Mouse (Mus musculus): ENCODE measurements around the gene Dhx30. TPM values are rescaled to one million over a fixed set of nuclear protein-coding genes. Genes with fewer than 3 reads are reported as not detected.
A peak's percentile ranks its signal among the peaks of the same experiment; 100 is the strongest.
"Not testable (repeated sequence)": the region's sequence is repeated elsewhere in the genome, so short reads cannot be mapped to it uniquely, and the experiment has no call there.

Gene Dhx30
- polyA plus RNA-seq (2016; fragmentation: Nextera tagmentation; extraction: Ambion mirVana) = 192 and 198 TPM in 2 replicates

DNA sequence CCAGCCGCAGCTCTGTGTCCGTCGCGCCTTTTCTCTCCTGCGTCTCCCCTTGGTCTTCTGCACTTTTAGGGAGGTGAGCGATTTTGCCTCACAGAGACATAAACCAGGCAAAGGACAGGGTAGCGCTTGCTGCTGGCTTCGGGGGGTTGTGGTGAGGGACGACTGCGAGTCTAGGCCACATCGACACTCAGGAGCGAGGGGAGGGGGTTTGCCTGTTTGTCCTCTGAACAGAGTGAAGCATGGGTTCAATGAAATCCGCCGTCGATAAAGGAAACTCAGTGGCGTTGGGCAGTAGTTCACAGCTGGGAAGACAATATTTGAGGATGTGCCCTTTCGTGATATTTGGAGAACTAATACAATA, at the start of gene Dhx30:
Gene Dhx30 (minus strand): TSS at position 52 of the 361 bp plus-strand sequence.
- Histone ChIP-seq H3K4me1 (peaks cover 14% of the 10 kb centered on the region), H3K9me3 (no peaks in the 10 kb centered on the region), H3K27ac (peak within 1 kb of the TSS; percentile 97), H3K4me3 (peak within 1 kb of the TSS; percentile 80), H3K27me3 (no peaks in the 10 kb centered on the region), H3K36me3 (peaks cover 7% of the 10 kb centered on the region), H3K9ac (peak within 1 kb of the TSS; percentile 83), H3K4me2 (replicated peaks) (peak within 1 kb of the TSS; percentile 75)
- ATAC-seq (ENCODE audit: insufficient number of reproducible peaks, insufficient read depth, low FRiP score, low TSS enrichment) = no peak
- under 1% methylated on average over 17 of the region's 17 CpGs for WGBS

DNA sequence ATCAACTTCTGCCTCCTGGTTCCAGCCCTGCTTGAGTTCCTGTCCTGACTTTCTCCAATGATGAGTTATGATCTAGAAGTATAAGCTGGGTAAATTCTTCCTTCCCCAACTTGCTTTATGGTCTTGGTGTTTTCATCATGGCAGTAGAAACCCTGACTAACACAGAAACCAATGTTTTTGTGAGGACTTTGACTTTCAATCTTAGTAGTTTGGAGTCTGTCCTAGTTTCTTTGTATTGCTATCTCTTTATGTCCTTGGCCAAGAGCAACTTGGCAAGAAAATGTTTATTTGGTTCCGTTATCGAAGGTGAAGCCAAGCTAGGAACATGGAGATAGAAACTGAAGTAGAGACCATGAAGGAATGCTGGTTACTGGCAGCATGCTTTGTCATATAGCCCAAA, 45.4 kb upstream of the Dhx30 start:
- WGBS = 98% methylated on average over 2 of the region's 2 CpGs
- Histone ChIP-seq H3K27me3 (no peaks in the 10 kb centered on the region), H3K27ac (no peak overlapping the region), H3K4me1 (no peaks in the 10 kb centered on the region), H3K4me2 (replicated peaks) (no peak overlapping the region), H3K36me3 (peaks cover 70% of the 10 kb centered on the region), H3K9ac (no peak overlapping the region), H3K4me3 (no peak overlapping the region), H3K9me3 (no peaks in the 10 kb centered on the region)
- ATAC-seq (ENCODE audit: insufficient number of reproducible peaks, insufficient read depth, low FRiP score, low TSS enrichment) = no peak

DNA sequence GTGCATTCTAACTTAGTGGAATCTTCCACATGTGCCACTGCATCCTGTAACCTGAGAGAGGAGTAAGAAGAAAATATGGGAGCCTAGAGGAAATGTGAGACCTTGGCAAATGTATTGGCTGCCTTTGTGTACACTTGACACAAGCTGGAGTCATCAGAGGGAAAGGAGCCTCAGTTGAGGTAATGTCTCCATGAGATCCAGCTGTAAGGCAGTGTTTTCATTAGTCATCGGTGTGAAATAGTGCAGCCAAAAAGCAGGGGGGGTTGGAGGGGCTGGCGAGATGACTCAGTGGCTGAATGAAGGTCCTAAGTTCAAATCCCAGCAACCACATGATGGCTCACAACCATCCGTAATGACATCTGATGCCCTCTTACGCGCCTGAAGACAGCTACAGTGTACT, 44.8 kb upstream of the Dhx30 start:
- H3K4me2 ChIP-seq (replicated peaks) = no peak overlapping the region
- no peak overlapping the region for H3K9ac ChIP-seq
- H3K27me3 ChIP-seq = no peaks in the 10 kb centered on the region
- H3K4me3 ChIP-seq = no peak overlapping the region
- H3K36me3 ChIP-seq = peaks cover 70% of the 10 kb centered on the region
- no peaks in the 10 kb centered on the region for H3K4me1 ChIP-seq
- H3K27ac ChIP-seq = no peak overlapping the region
- ATAC-seq (ENCODE audit: insufficient number of reproducible peaks, insufficient read depth, low FRiP score, low TSS enrichment) = no peak
- 90% methylated on average over 5 of the region's 5 CpGs for WGBS
- H3K9me3 ChIP-seq = no peaks in the 10 kb centered on the region

- peaks cover 69% of the 10 kb centered on the region for H3K36me3 ChIP-seq
These were observed 42.9 kb upstream of the Dhx30 start for GRCm38 (mm10) chr9:110160486-110160885.

GRCm38 (mm10) chr9:110159036-110159435, 41.4 kb upstream of the Dhx30 start:
- Histone ChIP-seq H3K27me3 (no peaks in the 10 kb centered on the region), H3K9me3 (no peaks in the 10 kb centered on the region), H3K4me2 (replicated peaks) (no peak overlapping the region), H3K27ac (no peak overlapping the region), H3K9ac (no peak overlapping the region), H3K4me1 (no peaks in the 10 kb centered on the region), H3K4me3 (no peak overlapping the region), H3K36me3 (peaks cover 70% of the 10 kb centered on the region)
- WGBS = 94% methylated on average over 1 of the region's 1 CpGs
- no peak for ATAC-seq (ENCODE audit: insufficient number of reproducible peaks, insufficient read depth, low FRiP score, low TSS enrichment)

More at GRCm38 (mm10) chr9:110160486-110160885, 42.9 kb upstream of the Dhx30 start:
- H3K4me2 ChIP-seq (replicated peaks); H3K4me3 ChIP-seq; H3K9me3 ChIP-seq; H3K4me1 ChIP-seq; H3K9ac ChIP-seq; H3K27me3 ChIP-seq; ATAC-seq (ENCODE audit: insufficient number of reproducible peaks, insufficient read depth, low FRiP score, low TSS enrichment); H3K27ac ChIP-seq: not testable (repeated sequence)
- 98% methylated on average over 2 of the region's 2 CpGs for WGBS

- Histone ChIP-seq H3K9ac (no peak overlapping the region), H3K27ac (no peak overlapping the region), H3K9me3 (no peaks in the 10 kb centered on the region), H3K4me3 (no peak overlapping the region), H3K4me1 (no peaks in the 10 kb centered on the region), H3K36me3 (peaks cover 76% of the 10 kb centered on the region), H3K4me2 (replicated peaks) (no peak overlapping the region), H3K27me3 (no peaks in the 10 kb centered on the region)
- WGBS = 82% methylated on average over 2 of the region's 2 CpGs
- no peak for ATAC-seq (ENCODE audit: insufficient number of reproducible peaks, insufficient read depth, low FRiP score, low TSS enrichment)
These were observed 31.0 kb upstream of the Dhx30 start for GRCm38 (mm10) chr9:110148598-110148997.

- Histone ChIP-seq H3K27ac (no peak overlapping the region), H3K36me3 (peaks cover 72% of the 10 kb centered on the region), H3K4me1 (no peaks in the 10 kb centered on the region), H3K9ac (no peak overlapping the region), H3K4me3 (no peak overlapping the region), H3K9me3 (no peaks in the 10 kb centered on the region), H3K27me3 (no peaks in the 10 kb centered on the region), H3K4me2 (replicated peaks) (no peak overlapping the region)
- no peak for ATAC-seq (ENCODE audit: insufficient number of reproducible peaks, insufficient read depth, low FRiP score, low TSS enrichment)
- 87% methylated on average over 1 of the region's 1 CpGs for whole genome bisulfite sequencing
These were observed 24.5 kb upstream of the Dhx30 start for GRCm38 (mm10) chr9:110142097-110142496.

GRCm38 (mm10) chr9:110139119-110139518, 21.5 kb upstream of the Dhx30 start:
- no peak overlapping the region for H3K4me3 ChIP-seq
- WGBS = 87% methylated on average over 4 of the region's 4 CpGs
- no peaks in the 10 kb centered on the region for H3K9me3 ChIP-seq
- ATAC-seq (ENCODE audit: insufficient number of reproducible peaks, insufficient read depth, low FRiP score, low TSS enrichment) = no peak
- H3K4me1 ChIP-seq = 0 out of 2 replicates have a peak, but pooled peaks cover 2% of the 10 kb centered on the region
- no peak overlapping the region for H3K4me2 ChIP-seq (replicated peaks)
- H3K9ac ChIP-seq = no peak overlapping the region
- H3K27me3 ChIP-seq = no peaks in the 10 kb centered on the region
- peaks cover 76% of the 10 kb centered on the region for H3K36me3 ChIP-seq
- no peak overlapping the region for H3K27ac ChIP-seq

GRCm38 (mm10) chr9:110134176-110134575, 16.5 kb upstream of the Dhx30 start:
- ATAC-seq (ENCODE audit: insufficient number of reproducible peaks, insufficient read depth, low FRiP score, low TSS enrichment) = no peak

GRCm38 (mm10) chr9:110132921-110133320, 15.3 kb upstream of the Dhx30 start:
- H3K9me3 ChIP-seq = no peaks in the 10 kb centered on the region
- peaks cover 38% of the 10 kb centered on the region for H3K36me3 ChIP-seq
- 63% methylated on average over 6 of the region's 6 CpGs for WGBS
- no peak overlapping the region for H3K27ac ChIP-seq
- H3K27me3 ChIP-seq = no peaks in the 10 kb centered on the region
- H3K4me2 ChIP-seq (replicated peaks) = peak overlapping the region; percentile 58
- peak overlapping the region; percentile 93 for H3K4me3 ChIP-seq
- ATAC-seq (ENCODE audit: insufficient number of reproducible peaks, insufficient read depth, low FRiP score, low TSS enrichment) = no peak
- H3K9ac ChIP-seq = no peak overlapping the region; the same call in 1 of the 2 replicates
- H3K4me1 ChIP-seq = peaks cover 15% of the 10 kb centered on the region; the same call in 1 of the 2 replicates

More at GRCm38 (mm10) chr9:110134176-110134575, 16.5 kb upstream of the Dhx30 start:
- H3K27me3 ChIP-seq = no peaks in the 10 kb centered on the region
- peaks cover 46% of the 10 kb centered on the region for H3K36me3 ChIP-seq
- 77% methylated on average over 5 of the region's 5 CpGs for WGBS
- H3K9me3 ChIP-seq = no peaks in the 10 kb centered on the region
- H3K4me3 ChIP-seq = no peak overlapping the region
- H3K27ac ChIP-seq = no peak overlapping the region
- peaks cover 15% of the 10 kb centered on the region; the same call in 1 of the 2 replicates for H3K4me1 ChIP-seq
- no peak overlapping the region for H3K9ac ChIP-seq
- peak overlapping the region; percentile 58 for H3K4me2 ChIP-seq (replicated peaks)

DNA sequence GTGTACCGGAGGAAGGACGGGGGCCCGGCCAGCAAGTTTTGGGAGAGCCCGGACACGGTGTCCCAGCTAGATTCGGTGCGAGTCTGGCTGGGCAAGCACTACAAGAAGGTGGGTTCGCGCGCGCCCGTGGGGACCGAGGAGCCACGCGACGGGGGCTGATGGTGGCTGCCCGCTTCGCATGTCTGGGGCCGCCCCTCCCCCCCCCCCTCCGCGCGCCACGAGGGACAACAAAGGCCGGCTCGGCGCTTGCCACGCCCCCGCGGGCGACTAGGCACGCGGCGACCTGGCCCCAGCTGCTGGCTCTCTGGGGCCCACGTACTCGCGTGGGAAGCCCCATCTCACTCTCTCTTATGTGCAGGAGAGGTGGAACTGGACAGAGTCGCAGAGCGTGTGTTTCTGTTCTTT, 14.6 kb upstream of the Dhx30 start:
- H3K27me3 ChIP-seq = no peaks in the 10 kb centered on the region
- no peaks in the 10 kb centered on the region for H3K9me3 ChIP-seq
- H3K4me3 ChIP-seq = peak overlapping the region; percentile 93
- 1% methylated on average over 20 of the region's 38 CpGs for WGBS
- peak overlapping the region; percentile 96 for H3K9ac ChIP-seq
- peaks cover 15% of the 10 kb centered on the region; the same call in 1 of the 2 replicates for H3K4me1 ChIP-seq
- 0 out of 2 replicates have a peak, but pooled peaks have one; percentile 30 for ATAC-seq (ENCODE audit: insufficient number of reproducible peaks, insufficient read depth, low FRiP score, low TSS enrichment)
- peaks cover 32% of the 10 kb centered on the region for H3K36me3 ChIP-seq
- peak overlapping the region; percentile 58 for H3K4me2 ChIP-seq (replicated peaks)
- peak overlapping the region; percentile 95 for H3K27ac ChIP-seq

DNA sequence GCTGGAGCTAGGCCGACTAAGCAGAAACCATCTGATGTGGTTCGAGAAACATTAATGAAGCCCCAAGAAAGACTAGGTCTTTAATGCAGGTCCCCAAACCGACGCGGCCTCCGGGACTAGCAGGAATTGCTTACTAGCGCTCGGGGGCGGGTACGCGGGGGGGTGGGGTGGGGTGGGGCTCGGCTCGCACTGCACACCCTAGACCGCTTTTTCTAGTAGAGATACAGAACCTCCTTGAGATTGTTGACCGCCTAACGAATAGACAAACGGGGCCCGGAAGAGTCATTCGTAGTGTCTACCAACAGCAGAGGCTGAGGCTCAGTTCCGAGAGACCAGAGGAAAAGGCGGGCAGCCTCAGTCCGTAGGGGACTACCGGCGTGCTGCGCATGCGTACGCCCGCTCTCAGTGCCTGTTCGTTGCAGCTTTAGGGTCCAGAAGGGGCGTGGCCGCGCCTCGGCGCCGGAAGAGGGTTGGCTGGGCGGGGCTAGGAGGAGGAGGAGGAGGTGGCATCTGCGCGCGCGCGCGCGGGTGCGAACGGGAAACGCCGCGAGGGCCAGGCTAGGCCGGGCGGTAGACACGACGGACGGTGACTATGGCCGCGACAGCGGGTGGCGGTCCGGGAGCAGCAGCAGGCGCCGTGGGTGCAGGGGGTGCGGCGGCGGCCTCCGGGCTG, 14.0 kb upstream of the Dhx30 start:
- Histone ChIP-seq H3K27ac (peak overlapping the region; percentile 95), H3K9me3 (no peaks in the 10 kb centered on the region), H3K36me3 (peaks cover 27% of the 10 kb centered on the region), H3K4me1 (peaks cover 15% of the 10 kb centered on the region; the same call in 1 of the 2 replicates), H3K9ac (peak overlapping the region; percentile 96), H3K4me2 (replicated peaks) (peak overlapping the region; percentile 58), H3K4me3 (peak overlapping the region; percentile 93), H3K27me3 (no peaks in the 10 kb centered on the region)
- peak; percentile 90 for ATAC-seq (ENCODE audit: insufficient number of reproducible peaks, insufficient read depth, low FRiP score, low TSS enrichment)
- under 1% methylated on average over 61 of the region's 64 CpGs for WGBS

Measured in embryonic facial prominence, embryonic 12.5 days (tissue).